Mouse (Mus musculus): ENCODE measurements at regions not wholly inside any gene's neighbourhood (a gene's known extent, or its start where the extent isn't known, plus 50 kb on each side); places are given as distances from the start of the nearest gene placed in this dataset.

GRCm38 (mm10) chr4:34172000-34172399 lies 122.0 kb upstream of the Spaca1 start:
- H3K4me2 ChIP-seq, result no peak overlapping the region

GRCm38 (mm10) chr4:34177421-34177820 lies 127.4 kb upstream of the Spaca1 start:
- no peak overlapping the region for H3K27ac ChIP-seq
- no peaks in the 10 kb centered on the region for H3K4me1 ChIP-seq
- no peaks in the 10 kb centered on the region for H3K9me3 ChIP-seq
- H3K36me3 ChIP-seq, result no peaks in the 10 kb centered on the region
- ATAC-seq (ENCODE audit: insufficient number of reproducible peaks, low FRiP score, low TSS enrichment, low read depth), result no peak
- H3K4me3 ChIP-seq, result no peak overlapping the region
- WGBS, result 81% methylated on average over 1 of the region's 1 CpGs
- H3K27me3 ChIP-seq, result no peaks in the 10 kb centered on the region
- H3K4me2 ChIP-seq, result no peak overlapping the region
- no peak overlapping the region for H3K9ac ChIP-seq

More at GRCm38 (mm10) chr4:34172000-34172399, 122.0 kb upstream of the Spaca1 start:
- ATAC-seq (ENCODE audit: insufficient number of reproducible peaks, low FRiP score, low TSS enrichment, low read depth), result no peak
- Histone ChIP-seq H3K4me1 (no peaks in the 10 kb centered on the region), H3K36me3 (no peaks in the 10 kb centered on the region), H3K27ac (no peak overlapping the region), H3K27me3 (no peaks in the 10 kb centered on the region), H3K9me3 (no peaks in the 10 kb centered on the region), H3K4me3 (no peak overlapping the region), H3K9ac (no peak overlapping the region)
- WGBS, result 69% methylated on average over 3 of the region's 3 CpGs

GRCm38 (mm10) chr4:34186522-34186921 lies 136.5 kb upstream of the Spaca1 start:
- 88% methylated on average over 5 of the region's 5 CpGs for WGBS
- no peak overlapping the region for H3K27ac ChIP-seq
- ATAC-seq (ENCODE audit: insufficient number of reproducible peaks, low FRiP score, low TSS enrichment, low read depth), result no peak
- H3K4me2 ChIP-seq, result no peak overlapping the region
- H3K9ac ChIP-seq, result no peak overlapping the region
- H3K9me3 ChIP-seq, result no peaks in the 10 kb centered on the region
- H3K36me3 ChIP-seq, result no peaks in the 10 kb centered on the region
- H3K4me1 ChIP-seq, result no peaks in the 10 kb centered on the region
- H3K4me3 ChIP-seq, result no peak overlapping the region
- H3K27me3 ChIP-seq, result no peaks in the 10 kb centered on the region

GRCm38 (mm10) chr4:34203193-34203848 lies 153.3 kb upstream of the Spaca1 start:
- 72% methylated on average over 10 of the region's 10 CpGs for WGBS
- Histone ChIP-seq H3K4me1 (no peaks in the 10 kb centered on the region), H3K27ac (no peak overlapping the region), H3K9ac (no peak overlapping the region), H3K27me3 (no peaks in the 10 kb centered on the region), H3K36me3 (no peaks in the 10 kb centered on the region), H3K9me3 (no peaks in the 10 kb centered on the region), H3K4me2 (no peak overlapping the region), H3K4me3 (no peak overlapping the region)
- ATAC-seq (ENCODE audit: insufficient number of reproducible peaks, low FRiP score, low TSS enrichment, low read depth), result no peak

- no peak overlapping the region for H3K4me3 ChIP-seq
- H3K27ac ChIP-seq, result no peak overlapping the region
- H3K27me3 ChIP-seq, result no peaks in the 10 kb centered on the region
- WGBS, result 48% methylated on average over 5 of the region's 5 CpGs
- H3K4me2 ChIP-seq, result no peak overlapping the region
- ATAC-seq (ENCODE audit: insufficient number of reproducible peaks, low FRiP score, low TSS enrichment, low read depth), result no peak
- no peaks in the 10 kb centered on the region for H3K4me1 ChIP-seq
- H3K9me3 ChIP-seq, result no peaks in the 10 kb centered on the region
- no peaks in the 10 kb centered on the region for H3K36me3 ChIP-seq
- H3K9ac ChIP-seq, result no peak overlapping the region
Observed at GRCm38 (mm10) chr4:34209179-34209896, 159.3 kb upstream of the Spaca1 start.

GRCm38 (mm10) chr4:34213731-34214130 lies 163.7 kb upstream of the Spaca1 start:
- ATAC-seq (ENCODE audit: insufficient number of reproducible peaks, low FRiP score, low TSS enrichment, low read depth), result no peak
- Histone ChIP-seq H3K27ac (no peak overlapping the region), H3K9me3 (no peaks in the 10 kb centered on the region), H3K4me3 (no peak overlapping the region), H3K4me2 (no peak overlapping the region), H3K4me1 (no peaks in the 10 kb centered on the region), H3K9ac (no peak overlapping the region), H3K36me3 (no peaks in the 10 kb centered on the region), H3K27me3 (no peaks in the 10 kb centered on the region)

- H3K4me1 ChIP-seq, result no peaks in the 10 kb centered on the region
- no peak for ATAC-seq (ENCODE audit: insufficient number of reproducible peaks, low FRiP score, low TSS enrichment, low read depth)
Observed at GRCm38 (mm10) chr4:34214346-34214745, 164.4 kb upstream of the Spaca1 start.

GRCm38 (mm10) chr4:34221915-34222314 lies 171.9 kb upstream of the Spaca1 start:
- Histone ChIP-seq H3K9ac (no peak overlapping the region), H3K27me3 (no peaks in the 10 kb centered on the region), H3K36me3 (no peaks in the 10 kb centered on the region), H3K27ac (no peak overlapping the region), H3K4me1 (peaks cover 3% of the 10 kb centered on the region), H3K4me2 (no peak overlapping the region), H3K4me3 (no peak overlapping the region), H3K9me3 (no peaks in the 10 kb centered on the region)
- no peak for ATAC-seq (ENCODE audit: insufficient number of reproducible peaks, low FRiP score, low TSS enrichment, low read depth)
- WGBS, result 85% methylated on average over 1 of the region's 1 CpGs

More at GRCm38 (mm10) chr4:34214346-34214745, 164.4 kb upstream of the Spaca1 start:
- Histone ChIP-seq H3K4me3 (no peak overlapping the region), H3K27ac (no peak overlapping the region), H3K4me2 (no peak overlapping the region), H3K36me3 (no peaks in the 10 kb centered on the region), H3K9me3 (no peaks in the 10 kb centered on the region), H3K27me3 (no peaks in the 10 kb centered on the region), H3K9ac (no peak overlapping the region)
- WGBS, result 73% methylated on average over 11 of the region's 11 CpGs

- no peaks in the 10 kb centered on the region for H3K27me3 ChIP-seq
- no peak overlapping the region for H3K9ac ChIP-seq
- H3K9me3 ChIP-seq, result no peaks in the 10 kb centered on the region
- H3K4me2 ChIP-seq, result no peak overlapping the region
- H3K4me1 ChIP-seq, result peaks cover 3% of the 10 kb centered on the region
- no peak overlapping the region for H3K4me3 ChIP-seq
- WGBS, result 39% methylated on average over 5 of the region's 5 CpGs
- H3K27ac ChIP-seq, result no peak overlapping the region
- no peaks in the 10 kb centered on the region for H3K36me3 ChIP-seq
- ATAC-seq (ENCODE audit: insufficient number of reproducible peaks, low FRiP score, low TSS enrichment, low read depth), result no peak
Observed at GRCm38 (mm10) chr4:34226089-34226840, 176.3 kb upstream of the Spaca1 start.

GRCm38 (mm10) chr4:34226886-34227285 lies 176.9 kb upstream of the Spaca1 start:
- WGBS, result 85% methylated on average over 5 of the region's 5 CpGs
- no peak overlapping the region for H3K9ac ChIP-seq
- no peak for ATAC-seq (ENCODE audit: insufficient number of reproducible peaks, low FRiP score, low TSS enrichment, low read depth)
- peaks cover 3% of the 10 kb centered on the region for H3K4me1 ChIP-seq
- H3K4me3 ChIP-seq, result no peak overlapping the region
- H3K27me3 ChIP-seq, result no peaks in the 10 kb centered on the region
- no peak overlapping the region for H3K27ac ChIP-seq
- H3K9me3 ChIP-seq, result no peaks in the 10 kb centered on the region
- H3K4me2 ChIP-seq, result no peak overlapping the region
- no peaks in the 10 kb centered on the region for H3K36me3 ChIP-seq

GRCm38 (mm10) chr4:34227611-34228010 lies 177.6 kb upstream of the Spaca1 start:
- Histone ChIP-seq H3K4me1 (peaks cover 3% of the 10 kb centered on the region), H3K36me3 (no peaks in the 10 kb centered on the region), H3K27me3 (no peaks in the 10 kb centered on the region), H3K4me2 (no peak overlapping the region), H3K9ac (no peak overlapping the region), H3K27ac (no peak overlapping the region), H3K4me3 (no peak overlapping the region), H3K9me3 (no peaks in the 10 kb centered on the region)
- 47% methylated on average over 5 of the region's 5 CpGs for WGBS
- no peak for ATAC-seq (ENCODE audit: insufficient number of reproducible peaks, low FRiP score, low TSS enrichment, low read depth)

GRCm38 (mm10) chr4:34231270-34231669 lies 181.3 kb upstream of the Spaca1 start:
- Histone ChIP-seq H3K27me3 (no peaks in the 10 kb centered on the region), H3K9me3 (no peaks in the 10 kb centered on the region), H3K4me1 (no peaks in the 10 kb centered on the region), H3K27ac (no peak overlapping the region), H3K36me3 (no peaks in the 10 kb centered on the region), H3K4me3 (no peak overlapping the region), H3K9ac (no peak overlapping the region), H3K4me2 (no peak overlapping the region)
- 14% methylated on average over 3 of the region's 3 CpGs for WGBS
- no peak for ATAC-seq (ENCODE audit: insufficient number of reproducible peaks, low FRiP score, low TSS enrichment, low read depth)

Data from limb, embryonic 15.5 days (tissue).